Mouse (Mus musculus) forebrain, embryonic 11.5 days (tissue): Measurements from ENCODE around the gene Runx1. TPM values are rescaled to one million over a fixed set of nuclear protein-coding genes. Genes with fewer than 3 reads are reported as not detected.

Source experiments
- ATAC-seq: fragments of 200-750 bp; cut with Nextera tagmentation; replicated peaks from 2 replicates; pipeline ENCODE4 v1.8.0; 2017; ENCODE audit warnings: moderate TSS enrichment; ENCODE audit not compliant: low FRiP score
- DNase-seq: peaks from one replicate; pipeline ENCODE4 v3.0.0-alpha.2; 2017; ENCODE audit warnings: low spot score
- H3K27ac ChIP-seq: fragments of 300-500 bp; sonication (generic); 2 replicates; pipeline ENCODE4 v1.5.1; 2014; ENCODE audit warnings: low read depth, low read length
- H3K27me3 ChIP-seq: fragments of 300-500 bp; sonication (generic); 2 replicates; pipeline ENCODE4 v1.6.1; 2014; ENCODE audit warnings: mild to moderate bottlenecking, low read length, mixed read lengths; ENCODE audit not compliant: control insufficient read depth, insufficient read depth
- H3K36me3 ChIP-seq: fragments of 300-500 bp; sonication (generic); 2 replicates; pipeline ENCODE4 v1.6.1; 2014; ENCODE audit warnings: mild to moderate bottlenecking, low read length, moderate library complexity, mixed read lengths; ENCODE audit not compliant: control insufficient read depth, insufficient read depth
- H3K4me1 ChIP-seq: fragments of 300-500 bp; sonication (generic); replicated peaks from 2 replicates; pipeline ENCODE4 v1.6.1; 2014; ENCODE audit warnings: low read length, mixed read lengths; ENCODE audit not compliant: control insufficient read depth, insufficient read depth
- H3K4me2 ChIP-seq: fragments of 300-500 bp; sonication (generic); 2 replicates; pipeline ENCODE4 v1.6.1; 2014; ENCODE audit warnings: low read depth, mild to moderate bottlenecking, low read length, moderate library complexity, mixed read lengths; ENCODE audit not compliant: severe bottlenecking
- H3K4me3 ChIP-seq: fragments of 300-500 bp; sonication (generic); 2 replicates; pipeline ENCODE4 v1.5.1; 2014; ENCODE audit warnings: low read depth, low read length
- H3K9ac ChIP-seq: fragments of 300-500 bp; sonication (generic); 2 replicates; pipeline ENCODE4 v1.6.1; 2014; ENCODE audit warnings: low read length
- H3K9me3 ChIP-seq: fragments of 300-500 bp; sonication (generic); 2 replicates; pipeline ENCODE4 v1.6.1; 2016; ENCODE audit warnings: low read length, mixed read lengths; ENCODE audit not compliant: control insufficient read depth
- WGBS: fragments of 180-500 bp; shearing (Covaris S2); extraction: QIAGEN DNeasy Blood & Tissue Kit; methylation state at CpG from one replicate; pipeline ENCODE4 v1.1.7; 2014; 5-methylcytosine and 5-hydroxymethylcytosine counted together
- polyA plus RNA-seq: library from polyadenylated mRNA; unstranded; fragments of >200 nt; fragmentation: Nextera tagmentation; extraction: Ambion mirVana; gene quantifications from 2 replicates; pipeline ENCODE4 v1.2.1, GENCODE M21; 2014

Runx1 gene
- polyA plus RNA-seq, 1 experiment from 2014 or later, result 2.2 TPM

GRCm38 (mm10) chr16:92824003-92824722 lies 1.8 kb downstream of the Runx1 start:
- H3K4me2 ChIP-seq, result no peak overlapping the region
- no peak overlapping the region for H3K27ac ChIP-seq
- no peaks in the 10 kb centered on the region for H3K9me3 ChIP-seq
- no peak overlapping the region for H3K4me3 ChIP-seq
- ATAC-seq, result no peak
- WGBS, result 79% methylated on average over 6 of the region's 6 CpGs
- H3K9ac ChIP-seq, result no peak overlapping the region
- no peaks in the 10 kb centered on the region for H3K27me3 ChIP-seq
- DNase-seq, result no peak
- H3K36me3 ChIP-seq, result no peaks in the 10 kb centered on the region
- H3K4me1 ChIP-seq, result peaks cover 8% of the 10 kb centered on the region; the same call in 1 of the 2 replicates

- Histone ChIP-seq H3K9me3 (no peaks in the 10 kb centered on the region), H3K27ac (no peak overlapping the region), H3K36me3 (no peaks in the 10 kb centered on the region), H3K4me2 (no peak overlapping the region), H3K4me1 (peaks cover 8% of the 10 kb centered on the region; the same call in 1 of the 2 replicates), H3K9ac (no peak overlapping the region), H3K27me3 (no peaks in the 10 kb centered on the region), H3K4me3 (no peak overlapping the region)
- ATAC-seq (no peak), DNase-seq (no peak)
- WGBS, result 61% methylated on average over 5 of the region's 5 CpGs
Observed at GRCm38 (mm10) chr16:92823381-92823862, 2.5 kb downstream of the Runx1 start.

DNA sequence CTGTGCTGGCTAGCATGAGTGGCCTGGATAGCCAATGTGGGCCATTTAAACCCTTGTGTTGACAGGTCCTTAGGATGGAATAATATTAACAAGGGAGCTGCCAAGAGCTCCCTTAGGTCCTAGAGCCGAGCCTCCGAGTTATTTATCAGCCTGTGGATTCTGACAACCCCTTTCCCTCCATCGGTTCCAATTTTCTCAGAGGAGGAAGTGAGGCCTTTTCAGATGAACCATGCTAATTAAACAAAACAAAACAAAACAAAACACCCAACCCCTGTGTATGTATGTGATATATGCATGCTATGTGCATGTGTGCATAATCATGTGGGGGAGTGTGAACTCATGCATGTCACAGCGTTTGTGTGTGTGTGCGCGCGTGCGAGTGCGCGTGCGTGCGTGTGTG lies 3.3 kb downstream of the Runx1 start:
- no peak overlapping the region for H3K4me3 ChIP-seq
- 91% methylated on average over 12 of the region's 12 CpGs for WGBS
- DNase-seq, result no peak
- H3K4me1 ChIP-seq, result peaks cover 2% of the 10 kb centered on the region; the same call in 1 of the 2 replicates
- H3K9ac ChIP-seq, result no peak overlapping the region
- H3K27me3 ChIP-seq, result no peaks in the 10 kb centered on the region
- no peak for ATAC-seq
- H3K36me3 ChIP-seq, result no peaks in the 10 kb centered on the region
- no peaks in the 10 kb centered on the region for H3K9me3 ChIP-seq
- no peak overlapping the region for H3K27ac ChIP-seq
- no peak overlapping the region for H3K4me2 ChIP-seq

GRCm38 (mm10) chr16:92821938-92822629 lies 3.9 kb downstream of the Runx1 start:
- Histone ChIP-seq H3K27ac (no peak overlapping the region), H3K27me3 (no peaks in the 10 kb centered on the region), H3K9ac (no peak overlapping the region), H3K4me2 (no peak overlapping the region), H3K9me3 (no peaks in the 10 kb centered on the region), H3K4me1 (0 out of 2 replicates have a peak, but pooled peaks cover under 1% of the 10 kb centered on the region), H3K4me3 (no peak overlapping the region), H3K36me3 (no peaks in the 10 kb centered on the region)
- DNase-seq, result no peak
- ATAC-seq, result no peak
- WGBS, result 74% methylated on average over 14 of the region's 14 CpGs

DNA sequence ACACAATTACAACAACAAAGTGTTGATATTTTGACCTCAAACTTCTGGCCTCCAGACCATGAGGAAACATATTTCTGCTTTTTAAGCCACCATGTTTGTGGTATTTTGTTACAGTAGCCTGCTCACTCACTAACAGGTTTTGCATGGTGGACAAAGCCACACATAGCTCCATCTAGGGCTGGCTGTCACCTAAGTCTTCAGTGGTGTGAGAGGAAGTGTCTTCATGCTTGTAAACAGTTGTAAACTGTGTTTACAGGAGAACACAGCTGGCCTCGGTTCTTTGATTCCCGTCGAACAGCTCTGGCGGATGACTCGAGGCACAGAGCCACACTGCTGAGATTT lies 4.4 kb downstream of the Runx1 start:
- ATAC-seq, result no peak
- H3K27ac ChIP-seq, result no peak overlapping the region
- H3K9ac ChIP-seq, result no peak overlapping the region
- no peaks in the 10 kb centered on the region for H3K36me3 ChIP-seq
- H3K4me3 ChIP-seq, result no peak overlapping the region
- no peaks in the 10 kb centered on the region for H3K4me1 ChIP-seq
- H3K27me3 ChIP-seq, result no peaks in the 10 kb centered on the region
- WGBS, result 84% methylated on average over 5 of the region's 5 CpGs
- H3K4me2 ChIP-seq, result no peak overlapping the region
- no peaks in the 10 kb centered on the region for H3K9me3 ChIP-seq
- DNase-seq, result no peak

DNA sequence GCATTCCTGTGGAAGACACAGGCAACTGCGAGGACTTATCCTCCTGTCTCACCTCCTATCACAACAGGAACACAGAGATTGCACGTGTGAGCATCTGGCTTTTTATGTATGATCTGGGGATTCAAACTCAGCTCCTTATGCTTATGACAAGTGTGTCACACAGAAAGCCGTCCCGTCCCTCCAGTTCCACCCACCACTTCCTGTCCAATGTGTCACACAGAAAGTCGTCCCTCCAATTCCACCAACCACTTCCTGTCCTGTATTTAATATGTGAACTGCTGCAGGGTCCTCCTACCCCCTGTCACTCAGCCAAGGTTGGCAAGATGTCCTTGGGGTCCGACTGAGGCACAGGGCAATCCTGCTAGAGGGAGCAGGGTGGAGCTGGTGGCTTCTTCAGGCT lies 5.5 kb downstream of the Runx1 start:
- H3K36me3 ChIP-seq, result no peaks in the 10 kb centered on the region
- ATAC-seq, result no peak
- H3K27me3 ChIP-seq, result no peaks in the 10 kb centered on the region
- 85% methylated on average over 6 of the region's 6 CpGs for WGBS
- H3K27ac ChIP-seq, result no peak overlapping the region
- H3K4me2 ChIP-seq, result no peak overlapping the region
- no peaks in the 10 kb centered on the region for H3K4me1 ChIP-seq
- no peak overlapping the region for H3K4me3 ChIP-seq
- no peaks in the 10 kb centered on the region for H3K9me3 ChIP-seq
- DNase-seq, result no peak
- H3K9ac ChIP-seq, result no peak overlapping the region

GRCm38 (mm10) chr16:92818480-92819269 lies 7.3 kb downstream of the Runx1 start:
- no peak for DNase-seq

DNA sequence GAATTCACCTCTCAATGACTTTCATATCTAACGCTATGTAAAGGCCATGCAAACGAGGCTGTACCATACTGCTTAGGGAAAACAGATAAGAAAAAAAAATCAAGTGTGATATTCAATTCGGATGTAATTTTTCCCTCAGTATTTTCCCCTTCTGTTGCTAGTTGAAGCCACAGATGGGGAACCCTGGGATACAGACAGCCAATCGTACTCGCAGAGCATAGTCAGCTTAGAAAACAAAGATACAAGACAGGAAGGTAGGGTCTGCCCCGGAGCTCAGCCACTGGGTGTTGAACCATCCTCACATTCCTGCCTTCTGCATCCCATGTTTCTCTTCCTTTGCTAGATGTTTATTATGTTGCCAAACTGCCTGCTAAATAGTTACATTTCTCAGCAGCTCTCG lies 9.9 kb downstream of the Runx1 start:
- H3K4me1 ChIP-seq, result no peaks in the 10 kb centered on the region
- DNase-seq (no peak), ATAC-seq (no peak)
- H3K4me2 ChIP-seq, result no peak overlapping the region
- no peaks in the 10 kb centered on the region for H3K9me3 ChIP-seq
- no peaks in the 10 kb centered on the region for H3K36me3 ChIP-seq
- H3K4me3 ChIP-seq, result no peak overlapping the region
- H3K27me3 ChIP-seq, result no peaks in the 10 kb centered on the region
- H3K9ac ChIP-seq, result no peak overlapping the region
- no peak overlapping the region for H3K27ac ChIP-seq
- WGBS, result 90% methylated on average over 7 of the region's 7 CpGs

More at GRCm38 (mm10) chr16:92818480-92819269, 7.3 kb downstream of the Runx1 start:
- Histone ChIP-seq H3K4me3 (no peak overlapping the region), H3K9me3 (no peaks in the 10 kb centered on the region), H3K27me3 (no peaks in the 10 kb centered on the region), H3K27ac (no peak overlapping the region), H3K4me1 (no peaks in the 10 kb centered on the region), H3K36me3 (no peaks in the 10 kb centered on the region), H3K9ac (no peak overlapping the region), H3K4me2 (no peak overlapping the region)
- no peak for ATAC-seq
- 85% methylated on average over 8 of the region's 8 CpGs for WGBS
